Mouse (Mus musculus): Measurements from ENCODE around the gene Ednrb. TPM values are rescaled to one million over a fixed set of nuclear protein-coding genes. Genes with fewer than 3 reads are reported as not detected.

The Ednrb gene
- polyA plus RNA-seq, 1 experiment from 2014 or later = 72.2 TPM

Other genes with a start within 250 kb of the Ednrb start
- 0.45 and 0.58 TPM in 2 replicates for gene Slain1, start 194.2 kb downstream of the Ednrb start, polyA plus RNA-seq (2015; fragmentation: Nextera tagmentation; extraction: Ambion mirVana)